16 mouse cellular contexts compared by ENCODE assay signal in the genomic region with DNA sequence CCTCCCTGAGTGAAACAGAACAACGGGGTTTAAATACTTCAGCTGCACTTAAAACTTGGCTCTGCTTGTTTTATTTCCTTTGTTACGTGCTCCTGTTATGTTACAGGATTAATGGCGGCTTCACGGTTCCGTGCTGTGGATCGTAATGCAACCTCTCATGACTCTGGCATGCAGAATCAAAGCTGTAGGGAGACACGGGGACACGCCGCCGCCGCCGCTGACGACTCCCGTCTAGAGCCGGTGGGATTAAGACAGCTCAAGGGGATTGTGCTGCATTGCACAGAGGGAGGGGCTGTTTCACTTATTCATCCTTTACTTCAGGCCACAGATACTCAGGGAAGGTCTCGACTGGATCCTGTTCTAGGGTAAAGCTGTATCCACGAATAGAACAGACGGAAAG. TPM values are rescaled to one million over a fixed set of nuclear protein-coding genes. Genes with fewer than 3 reads are reported as not detected.
DNase-seq lines count a peak whose midpoint lies in the region; ATAC-seq and TF ChIP-seq lines count a peak whose summit lies in the region.
"Had no signal": no experiment of that assay in that cellular context is flagged by ENCODE, and none has a peak within 500 bp of the region (broad histone marks: within the 10 kb centered on the region; RNA-seq: fewer than 3 reads in every experiment).

No protein-coding gene starts in this region.

- peak overlapping the region; percentile 2; the same call in 1 of the 2 replicates for H3K4me2 ChIP-seq in limb, embryonic 15.5 days
- H3K4me2 ChIP-seq in myocyte (ENCODE audit: low read depth), result peak overlapping the region; percentile 61
- H3K4me2 ChIP-seq: hindbrain, embryonic 15.5 days; liver, embryonic 12.5 days had no signal

- H3K27me3 ChIP-seq in ES-Bruce4 (ENCODE audit: control insufficient read depth, insufficient read depth, low read length, poor library complexity, severe bottlenecking), result no peaks in the 10 kb centered on the region
- H3K27me3 ChIP-seq in Patski, result no peaks in the 10 kb centered on the region
- no peaks in the 10 kb centered on the region for H3K27me3 ChIP-seq in limb, embryonic 15.5 days
- H3K27me3 ChIP-seq in myocyte (ENCODE audit: control insufficient read depth, insufficient read depth, insufficient read length), result no peaks in the 10 kb centered on the region
- H3K27me3 ChIP-seq: hindbrain, embryonic 15.5 days; liver, embryonic 12.5 days had no signal

- 0 out of 2 replicates have a peak overlapping the region, but pooled peaks have one; percentile 50 for H3K9ac ChIP-seq in ES-Bruce4 (ENCODE audit: low read depth, poor library complexity, severe bottlenecking)
- no peak overlapping the region for H3K9ac ChIP-seq in limb, embryonic 15.5 days
- H3K9ac ChIP-seq: hindbrain, embryonic 15.5 days; liver, embryonic 12.5 days had no signal

- CTCF ChIA-PET in Patski (lab: Charles Lee), result interaction anchor here (1.2 to 2.1 kb wide), 4 partner anchors 9 to 85 kb away, joined by 3 to 11 read pairs (median 4); no protein-coding TSS in a partner anchor

- no peak for DNase-seq in Patski (ENCODE audit: low read depth, low spot score)
- no peak for DNase-seq in testis, postnatal 14 days (ENCODE audit: low spot score)
- no peak for DNase-seq in left cerebral cortex, adult 9 months (ENCODE audit: low spot score in 2 of 2)
- no peak for DNase-seq in cerebellum, postnatal 36 days
- DNase-seq: cerebellum, adult 11-12 months; gastrocnemius, postnatal 14 days; heart, postnatal 10 days; kidney, adult 9 months; thymus, postnatal 25 days had no signal

- no peak for TF ChIP-seq CTCF in ES-Bruce4 (IDR thresholded peaks at IDR 0.05; ENCODE audit: low read depth, low read length)
- TF ChIP-seq CTCF in Patski (IDR thresholded peaks at IDR 0.05), result no peak

- TF ChIP-seq EP300 in ES-Bruce4 (IDR thresholded peaks at IDR 0.05; ENCODE audit: insufficient read depth, low read depth, low read length), result no peak

- H3K4me3 ChIP-seq in ES-Bruce4 (ENCODE audit: low read depth, low read length) (peak overlapping the region; percentile 54), myocyte (no peak overlapping the region)
- 0 out of 2 replicates have a peak overlapping the region, but pooled peaks have one; percentile 10 for H3K4me3 ChIP-seq in limb, embryonic 15.5 days
- H3K4me3 ChIP-seq: hindbrain, embryonic 15.5 days; liver, embryonic 12.5 days had no signal

- H3K79me2 ChIP-seq in myocyte (ENCODE audit: control insufficient read depth, insufficient read depth), result no peaks in the 10 kb centered on the region

- no peak overlapping the region for H3K27ac ChIP-seq in ES-Bruce4 (ENCODE audit: insufficient read depth, low read length)
- no peak overlapping the region for H3K27ac ChIP-seq in limb, embryonic 15.5 days
- H3K27ac ChIP-seq: hindbrain, embryonic 15.5 days; liver, embryonic 12.5 days had no signal

- H3K4me1 ChIP-seq in ES-Bruce4 (ENCODE audit: control insufficient read depth, insufficient read depth, low read length), result no peaks in the 10 kb centered on the region
- H3K4me1 ChIP-seq in limb, embryonic 15.5 days, result peaks cover 5% of the 10 kb centered on the region; the same call in 1 of the 2 replicates
- H3K4me1 ChIP-seq: hindbrain, embryonic 15.5 days had no signal

- H3K36me3 ChIP-seq in ES-Bruce4 (ENCODE audit: control insufficient read depth, insufficient read depth, low read length, poor library complexity, severe bottlenecking) (no peaks in the 10 kb centered on the region; the same call in 1 of the 2 replicates), myocyte (ENCODE audit: control insufficient read depth, insufficient read depth) (no peaks in the 10 kb centered on the region)
- no peaks in the 10 kb centered on the region for H3K36me3 ChIP-seq in limb, embryonic 15.5 days
- H3K36me3 ChIP-seq: hindbrain, embryonic 15.5 days; liver, embryonic 12.5 days had no signal

- POLR2A ChIA-PET in Patski (lab: Charles Lee), result interaction anchor here (1.3 kb wide), 1 partner anchor 28 kb away, joined by 3 read pairs; no protein-coding TSS in a partner anchor

- ATAC-seq in Patski, result peak; percentile 77
- ATAC-seq in limb, embryonic 15.5 days (ENCODE audit: insufficient number of reproducible peaks, low FRiP score, low TSS enrichment, low read depth), result no peak
- ATAC-seq: CD4-positive, CD25-positive, alpha-beta regulatory T cell, adult 4 months; forebrain, embryonic 14.5 days; liver, embryonic 12.5 days had no signal

- WGBS in limb, embryonic 15.5 days, result 65% methylated on average over 18 of the region's 18 CpGs

- TF ChIP-seq POLR2A in ES-Bruce4 (IDR thresholded peaks at IDR 0.05; ENCODE audit: insufficient read depth, low read length) (no peak), myocyte (IDR thresholded peaks at IDR 0.05; ENCODE audit: insufficient read length, low read depth) (no peak)

- no peak overlapping the region for H3ac ChIP-seq in myocyte (ENCODE audit: control insufficient read depth, insufficient read length)

- in situ Hi-C loops in Patski (cut with MboI; ENCODE audit: low pct_unique_long_range_greater_than_20kb), result loop anchor here (5.0 to 25.0 kb wide), 2 partner anchors 39 to 1126 kb away; partner anchors contain the start of gene Ociad2

- H3K9me3 ChIP-seq in ES-Bruce4 (replicated peaks; ENCODE audit: control insufficient read depth, insufficient read depth, low read length, poor library complexity, severe bottlenecking), result no peaks in the 10 kb centered on the region
- H3K9me3 ChIP-seq in limb, embryonic 15.5 days, result no peaks in the 10 kb centered on the region
- H3K9me3 ChIP-seq: hindbrain, embryonic 15.5 days; liver, embryonic 12.5 days had no signal

TF ChIP-seq in myocyte, 11 proteins besides CTCF, POLR2A, EP300 and RAD21:
- TF ChIP-seq MYOD1 (IDR thresholded peaks at IDR 0.05; ENCODE audit: control insufficient read depth in 1 of 3, insufficient read length in 2 of 3, low read depth in 2 of 3) (no peak), TCF3 (IDR thresholded peaks at IDR 0.05; ENCODE audit: insufficient read length, low read depth) (no peak), E2F4 (IDR thresholded peaks at IDR 0.05; ENCODE audit: insufficient read depth) (no peak), POLR2AphosphoS2 (IDR thresholded peaks at IDR 0.05; ENCODE audit: insufficient read length, low read depth) (no peak), MYOG (IDR thresholded peaks at IDR 0.05; ENCODE audit: control insufficient read depth in 1 of 3, insufficient read depth in 1 of 3, insufficient read length in 2 of 3, low read depth in 2 of 3) (no peak), USF1 (IDR thresholded peaks at IDR 0.05; ENCODE audit: low read depth) (no peak), CEBPB (IDR thresholded peaks at IDR 0.05; ENCODE audit: insufficient read depth, poor library complexity, severe bottlenecking) (no peak), SRF (IDR thresholded peaks at IDR 0.05; ENCODE audit: control insufficient read depth, insufficient read length, low read depth) (no peak), REST (IDR thresholded peaks at IDR 0.05; ENCODE audit: insufficient read depth, insufficient read length) (no peak), TCF12 (IDR thresholded peaks at IDR 0.05; ENCODE audit: insufficient read depth, poor library complexity, severe bottlenecking) (no peak), MAX (IDR thresholded peaks at IDR 0.05; ENCODE audit: low read depth) (no peak)

RNA-seq across cellular contexts. Expression of gene Commd8, which starts 43.8 kb away (rescaled TPM):
- polyA plus RNA-seq in ES-Bruce4 (2011; ENCODE audit: insufficient read depth, insufficient read length, low read depth, missing spikeins) (88.9 and 90.0 TPM in 2 replicates), Patski (2021) (100 TPM), myocyte (2012; fragmentation: generic; extraction: Trizol) (19.8 TPM)
- polyA plus RNA-seq in limb, embryonic 15.5 days (2015; fragmentation: Nextera tagmentation; extraction: Ambion mirVana), result 157 and 177 TPM in 2 replicates
